Mouse (Mus musculus): ENCODE measurements around the gene Higd1a.

GRCm38 (mm10) chr9:121819771-121820471, 38.2 kb downstream of the Higd1a start:
- TF ChIP-seq EP300 (optimal IDR thresholded peaks at IDR 0.05) (no peak), CTCF (IDR thresholded peaks at IDR 0.05; ENCODE audit: low read depth) (no peak)

Measured in stomach, postnatal 0 days (tissue).